Mouse (Mus musculus): ENCODE results near the gene Pet100. TPM values are rescaled to one million over a fixed set of nuclear protein-coding genes. Genes with fewer than 3 reads are reported as not detected.

The Pet100 gene
- polyA plus RNA-seq, 1 experiment from 2014 or later: 104 TPM

GRCm38 (mm10) chr8:3656725-3657381, 35.5 kb downstream of the Pet100 start:
- no peak for ATAC-seq (replicated peaks; ENCODE audit: insufficient number of reproducible peaks, insufficient read depth, low FRiP score, low read depth)
- H3K4me2 ChIP-seq: no peak overlapping the region
- H3K27me3 ChIP-seq: 0 out of 2 replicates have a peak, but pooled peaks cover 4% of the 10 kb centered on the region
- H3K27ac ChIP-seq: no peak overlapping the region
- H3K4me1 ChIP-seq (replicated peaks): no peaks in the 10 kb centered on the region; the same call in 1 of the 2 replicates
- 30% methylated on average over 7 of the region's 7 CpGs for WGBS
- H3K36me3 ChIP-seq: no peaks in the 10 kb centered on the region
- H3K9me3 ChIP-seq (replicated peaks): no peaks in the 10 kb centered on the region
- no peak overlapping the region for H3K9ac ChIP-seq
- H3K4me3 ChIP-seq: no peak overlapping the region

DNA sequence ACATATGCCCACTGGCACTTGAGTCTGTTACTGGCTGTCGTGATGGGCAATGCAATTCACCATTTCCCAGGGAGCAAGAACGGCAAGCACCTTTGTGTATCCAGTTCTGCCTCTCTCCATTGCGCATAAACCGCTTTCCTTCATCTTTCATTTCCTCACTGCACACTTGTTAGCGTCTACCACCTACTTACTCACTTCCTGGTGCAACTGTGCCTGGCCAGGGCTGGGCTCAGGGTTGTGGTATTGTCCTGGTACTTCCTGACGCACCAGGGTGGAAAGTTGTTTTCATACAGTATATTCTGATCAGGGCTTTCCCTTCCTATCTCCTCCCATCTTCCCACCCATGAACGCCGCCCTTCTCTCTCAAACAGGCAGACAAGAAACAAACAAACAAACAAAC, 39.5 kb downstream of the Pet100 start:
- 62% methylated on average over 8 of the region's 8 CpGs for WGBS
- ATAC-seq (replicated peaks; ENCODE audit: insufficient number of reproducible peaks, insufficient read depth, low FRiP score, low read depth): no peak
- Histone ChIP-seq H3K9me3 (replicated peaks) (no peaks in the 10 kb centered on the region), H3K27me3 (0 out of 2 replicates have a peak, but pooled peaks cover 4% of the 10 kb centered on the region), H3K9ac (no peak overlapping the region), H3K4me2 (no peak overlapping the region), H3K27ac (no peak overlapping the region), H3K36me3 (no peaks in the 10 kb centered on the region), H3K4me1 (replicated peaks) (no peaks in the 10 kb centered on the region; the same call in 1 of the 2 replicates), H3K4me3 (no peak overlapping the region)

DNA sequence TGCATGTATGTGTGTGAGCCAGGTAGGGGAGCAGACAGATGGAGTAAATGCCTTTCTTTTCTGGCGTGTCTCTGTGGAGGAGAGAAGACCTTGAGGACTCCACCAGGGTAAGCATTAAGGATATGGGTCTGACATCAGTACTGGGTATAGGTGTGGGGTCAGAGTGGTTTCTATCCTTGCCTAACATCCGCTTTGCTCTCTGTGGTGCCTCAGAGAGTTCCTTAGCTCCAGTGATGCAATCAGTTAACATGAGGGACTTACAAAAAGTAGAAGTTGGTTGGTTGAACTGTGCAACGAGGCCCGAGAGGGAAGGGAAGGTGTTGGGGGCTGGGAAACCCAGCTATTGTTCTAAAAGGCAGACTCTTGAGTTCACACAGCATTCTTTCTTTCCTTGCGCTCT, 43.1 kb downstream of the Pet100 start:
- no peaks in the 10 kb centered on the region for H3K4me1 ChIP-seq (replicated peaks)
- H3K9ac ChIP-seq: no peak overlapping the region
- no peaks in the 10 kb centered on the region for H3K27me3 ChIP-seq
- no peaks in the 10 kb centered on the region for H3K9me3 ChIP-seq (replicated peaks)
- H3K4me3 ChIP-seq: no peak overlapping the region
- H3K4me2 ChIP-seq: no peak overlapping the region
- H3K36me3 ChIP-seq: no peaks in the 10 kb centered on the region
- WGBS: 57% methylated on average over 5 of the region's 5 CpGs
- H3K27ac ChIP-seq: no peak overlapping the region
- ATAC-seq (replicated peaks; ENCODE audit: insufficient number of reproducible peaks, insufficient read depth, low FRiP score, low read depth): no peak

GRCm38 (mm10) chr8:3665507-3665906, 44.2 kb downstream of the Pet100 start, which contains the start of gene Mcemp1:
Gene Mcemp1 (plus strand): TSS chr8:3665754.
- Histone ChIP-seq H3K4me3 (no peak within 1 kb of the TSS), H3K36me3 (no peaks in the 10 kb centered on the region), H3K4me1 (replicated peaks) (no peaks in the 10 kb centered on the region), H3K4me2 (no peak within 1 kb of the TSS), H3K27ac (no peak within 1 kb of the TSS), H3K9me3 (replicated peaks) (no peaks in the 10 kb centered on the region), H3K27me3 (no peaks in the 10 kb centered on the region), H3K9ac (no peak within 1 kb of the TSS)
- no peak for ATAC-seq (replicated peaks; ENCODE audit: insufficient number of reproducible peaks, insufficient read depth, low FRiP score, low read depth)
- WGBS: 60% methylated on average over 6 of the region's 6 CpGs

DNA sequence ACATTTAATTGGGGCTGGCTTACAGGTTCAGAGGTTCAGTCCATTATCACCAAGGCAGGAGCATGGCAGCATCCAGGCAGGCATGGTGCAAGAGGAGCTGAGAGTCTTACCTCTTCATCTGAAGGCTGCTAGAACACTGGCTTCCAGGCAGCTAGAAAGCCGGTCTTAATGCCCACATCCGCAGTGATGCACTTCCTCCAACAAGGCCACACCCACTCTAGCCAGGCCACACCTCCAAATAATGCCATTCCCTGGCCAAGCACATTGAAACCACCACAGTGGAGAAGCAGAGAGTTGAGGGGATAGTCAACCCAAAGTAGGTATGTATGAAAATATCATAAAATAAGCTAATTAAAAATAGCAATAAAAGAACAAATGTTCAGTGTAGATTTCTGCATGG, 49.0 kb downstream of the Pet100 start:
- H3K4me2 ChIP-seq: no peak overlapping the region
- WGBS: 72% methylated on average over 2 of the region's 2 CpGs

GRCm38 (mm10) chr8:3671980-3672491, 50.7 kb downstream of the Pet100 start, which contains the start of gene Fcor:
Gene Fcor (minus strand): TSS chr8:3672362.
- Histone ChIP-seq H3K9me3 (replicated peaks) (no peaks in the 10 kb centered on the region), H3K4me1 (replicated peaks) (peaks cover 10% of the 10 kb centered on the region), H3K36me3 (no peaks in the 10 kb centered on the region), H3K27ac (peak within 1 kb of the TSS; percentile 54), H3K9ac (peak within 1 kb of the TSS; percentile 65), H3K27me3 (no peaks in the 10 kb centered on the region), H3K4me3 (peak within 1 kb of the TSS; percentile 73), H3K4me2 (peak within 1 kb of the TSS; percentile 95)
- WGBS: under 1% methylated on average over 23 of the region's 23 CpGs
- peak; percentile 73 for ATAC-seq (replicated peaks; ENCODE audit: insufficient number of reproducible peaks, insufficient read depth, low FRiP score, low read depth)

More for the DNA sequence above, 49.0 kb downstream of the Pet100 start:
- Histone ChIP-seq H3K9ac (no peak overlapping the region), H3K4me3 (no peak overlapping the region), H3K4me1 (replicated peaks) (peaks cover 4% of the 10 kb centered on the region; the same call in 1 of the 2 replicates), H3K36me3 (no peaks in the 10 kb centered on the region), H3K27ac (no peak overlapping the region), H3K9me3 (replicated peaks) (no peaks in the 10 kb centered on the region), H3K27me3 (no peaks in the 10 kb centered on the region)
- no peak for ATAC-seq (replicated peaks; ENCODE audit: insufficient number of reproducible peaks, insufficient read depth, low FRiP score, low read depth)

- no peak overlapping the region for H3K27ac ChIP-seq
- no peak overlapping the region for H3K4me3 ChIP-seq
- H3K27me3 ChIP-seq: no peaks in the 10 kb centered on the region
- 57% methylated on average over 3 of the region's 3 CpGs for WGBS
- no peaks in the 10 kb centered on the region for H3K9me3 ChIP-seq (replicated peaks)
- peaks cover 10% of the 10 kb centered on the region for H3K36me3 ChIP-seq
- H3K4me2 ChIP-seq: no peak overlapping the region
- no peak overlapping the region for H3K9ac ChIP-seq
- no peak for ATAC-seq (replicated peaks; ENCODE audit: insufficient number of reproducible peaks, insufficient read depth, low FRiP score, low read depth)
- H3K4me1 ChIP-seq (replicated peaks): peaks cover 21% of the 10 kb centered on the region
Measured at GRCm38 (mm10) chr8:3674671-3675070, 53.3 kb downstream of the Pet100 start.

Other genes with a start within 250 kb of the Pet100 start
- gene Arhgef18, start 228.5 kb upstream of the Pet100 start, polyA plus RNA-seq (2015; fragmentation: Nextera tagmentation; extraction: Ambion mirVana): 4.1 and 6.0 TPM in 2 replicates
- 5.2 and 5.8 TPM in 2 replicates for gene Pex11g, start 153.9 kb upstream of the Pet100 start, polyA plus RNA-seq (2015; fragmentation: Nextera tagmentation; extraction: Ambion mirVana)
- not detected in 2 replicates for gene Tex45, start 150.7 kb upstream of the Pet100 start, polyA plus RNA-seq (2015; fragmentation: Nextera tagmentation; extraction: Ambion mirVana)
- gene Zfp358, start 128.4 kb upstream of the Pet100 start, polyA plus RNA-seq (2015; fragmentation: Nextera tagmentation; extraction: Ambion mirVana): 26.4 and 34.9 TPM in 2 replicates
- 42.3 and 54.2 TPM in 2 replicates for gene Mcoln1, start 121.1 kb upstream of the Pet100 start, polyA plus RNA-seq (2015; fragmentation: Nextera tagmentation; extraction: Ambion mirVana)
- gene Pnpla6, start 106.2 kb upstream of the Pet100 start, polyA plus RNA-seq (2015; fragmentation: Nextera tagmentation; extraction: Ambion mirVana): 14.2 and 18.6 TPM in 2 replicates
- gene C330021F23Rik, start 53.6 kb upstream of the Pet100 start, polyA plus RNA-seq (2015; fragmentation: Nextera tagmentation; extraction: Ambion mirVana): 4.8 and 5.4 TPM in 2 replicates
- 1.3 and 3.0 TPM in 2 replicates for gene Camsap3, start 34.3 kb upstream of the Pet100 start, polyA plus RNA-seq (2015; fragmentation: Nextera tagmentation; extraction: Ambion mirVana)
- gene Xab2, start 232 bp upstream of the Pet100 start, polyA plus RNA-seq (2015; fragmentation: Nextera tagmentation; extraction: Ambion mirVana): 27.0 and 36.3 TPM in 2 replicates
- 0.33 TPM in 1 of 2 replicates, not detected in the other for gene Pcp2, start 4.0 kb downstream of the Pet100 start, polyA plus RNA-seq (2015; fragmentation: Nextera tagmentation; extraction: Ambion mirVana)
- 35.1 and 55.6 TPM in 2 replicates for gene Stxbp2, start 9.4 kb downstream of the Pet100 start, polyA plus RNA-seq (2015; fragmentation: Nextera tagmentation; extraction: Ambion mirVana)
- gene Retn, start 34.2 kb downstream of the Pet100 start, polyA plus RNA-seq (2015; fragmentation: Nextera tagmentation; extraction: Ambion mirVana): 0.16 TPM in 1 of 2 replicates, not detected in the other
- 0.29 and 0.51 TPM in 2 replicates for gene Mcemp1, start 44.2 kb downstream of the Pet100 start, polyA plus RNA-seq (2015; fragmentation: Nextera tagmentation; extraction: Ambion mirVana)
- gene Fcor, start 50.8 kb downstream of the Pet100 start, polyA plus RNA-seq (2015; fragmentation: Nextera tagmentation; extraction: Ambion mirVana): 5.7 and 6.6 TPM in 2 replicates
- 30.5 and 34.0 TPM in 2 replicates for gene Trappc5, start 54.8 kb downstream of the Pet100 start, polyA plus RNA-seq (2015; fragmentation: Nextera tagmentation; extraction: Ambion mirVana)
- 0.14 TPM in 1 of 2 replicates, not detected in the other for gene Fcer2a, start 72.6 kb downstream of the Pet100 start, polyA plus RNA-seq (2015; fragmentation: Nextera tagmentation; extraction: Ambion mirVana)
- gene Clec4g, start 99.1 kb downstream of the Pet100 start, polyA plus RNA-seq (2015; fragmentation: Nextera tagmentation; extraction: Ambion mirVana): 3.2 and 3.6 TPM in 2 replicates
- gene Cd209a, start 127.4 kb downstream of the Pet100 start, polyA plus RNA-seq (2015; fragmentation: Nextera tagmentation; extraction: Ambion mirVana): 0.11 and 0.34 TPM in 2 replicates
- gene Cd209e, start 232.8 kb downstream of the Pet100 start, polyA plus RNA-seq (2015; fragmentation: Nextera tagmentation; extraction: Ambion mirVana): not detected in 2 replicates

All from heart, embryonic 15.5 days (tissue).